Mouse (Mus musculus): ENCODE results near the gene Nrxn2.

DNA sequence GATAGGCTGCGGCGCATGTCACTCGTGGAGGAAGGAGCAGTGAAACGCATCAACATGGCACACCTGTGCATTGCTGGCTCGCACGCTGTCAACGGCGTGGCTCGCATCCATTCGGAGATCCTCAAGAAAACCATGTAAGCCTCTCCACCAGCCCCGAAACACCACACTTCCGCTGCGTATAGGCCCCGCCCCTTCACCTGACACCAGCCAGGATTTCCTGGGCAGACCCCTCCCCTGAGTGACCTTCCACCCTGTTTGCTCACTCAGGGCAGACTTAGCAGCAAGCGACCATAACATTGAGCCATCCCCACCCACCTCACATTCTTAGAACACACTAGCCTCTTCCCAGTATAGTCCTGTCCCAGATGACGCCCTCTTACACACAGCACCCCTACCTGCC lies 28.7 kb upstream of the Nrxn2 start:
- TF ChIP-seq CTCF (IDR thresholded peaks at IDR 0.05; ENCODE audit: extremely low read depth, insufficient read length, insufficient replicate concordance, low read depth, low read length) (no peak), POLR2A (IDR thresholded peaks at IDR 0.05; ENCODE audit: low read depth, low read length) (no peak)

Measured in small intestine, adult 2 months (tissue).